Mouse (Mus musculus) urinary bladder, adult 18-20 months (tissue): Measurements from ENCODE around the gene Gm49336.

Source experiments
- DNase-seq, 2 experiments: peaks; one replicate each; pipeline ENCODE4 v3.0.0; 2022; ENCODE audit warnings: low spot score in 2 of 2, mixed read lengths in 2 of 2

The Gm49336 gene

DNA sequence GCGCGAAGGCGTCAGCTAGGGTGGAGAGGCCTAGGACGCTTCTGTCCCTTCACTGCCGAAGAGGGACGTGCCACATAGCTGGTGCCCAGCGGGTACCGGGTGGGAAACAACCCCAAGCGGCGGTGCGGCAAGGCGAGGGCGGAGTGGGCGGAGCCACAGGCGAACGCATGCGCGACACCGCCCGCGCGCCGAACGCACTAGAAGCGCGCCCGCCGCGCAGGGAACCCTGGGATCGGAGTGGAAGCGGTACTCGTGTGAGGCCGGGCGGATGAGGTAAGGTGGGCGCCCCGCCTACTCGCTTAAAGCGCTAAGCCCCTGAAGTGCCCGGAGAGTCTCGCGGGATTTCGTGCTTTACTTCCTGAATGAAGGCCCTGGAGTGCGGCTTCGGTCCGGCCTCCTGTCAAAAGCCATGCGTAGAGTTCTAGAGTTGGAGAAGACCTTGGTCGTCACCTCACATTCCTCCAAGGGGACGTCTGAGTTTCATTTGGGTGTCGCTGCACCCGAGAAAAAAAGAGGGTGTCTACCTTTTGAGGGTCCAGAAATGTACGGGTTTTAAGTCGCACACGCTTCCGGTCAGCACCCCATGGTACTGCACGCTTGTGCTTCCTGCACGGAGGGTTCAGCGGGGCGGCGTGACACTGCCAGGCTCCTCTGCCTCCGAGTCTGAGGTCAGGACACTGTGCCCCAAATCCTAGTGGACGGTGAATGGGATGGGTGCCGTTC, at the start of gene Gm49336, which contains the start of gene Nupl1:
Gene Gm49336, minus strand, starts transcription at position 227 of the 723 bp plus-strand sequence.
Gene Nupl1, minus strand, starts transcription at position 151 of the 723 bp plus-strand sequence.
- DNase-seq, result peak; percentile 87 to 96

DNA sequence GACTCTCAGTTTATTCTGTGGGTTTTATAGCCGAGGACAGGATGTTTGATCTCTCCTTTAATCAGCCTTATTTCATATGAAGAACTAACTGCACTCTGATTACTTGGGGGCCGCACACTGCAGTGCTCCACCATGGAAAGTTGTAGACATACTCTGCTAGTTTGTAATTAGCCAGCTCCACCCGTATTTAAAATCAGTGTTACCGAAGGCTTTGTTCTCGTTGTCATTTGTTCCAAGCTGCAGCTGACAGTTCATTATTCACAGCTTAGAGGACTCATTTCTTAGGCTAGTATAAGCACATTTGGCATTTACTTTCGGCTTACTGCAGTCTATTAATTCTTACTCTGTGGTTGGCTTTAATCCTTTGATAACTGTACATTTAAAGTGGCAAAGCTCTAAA, 49.7 kb upstream of the Gm49336 start:
- no peak for DNase-seq

DNA sequence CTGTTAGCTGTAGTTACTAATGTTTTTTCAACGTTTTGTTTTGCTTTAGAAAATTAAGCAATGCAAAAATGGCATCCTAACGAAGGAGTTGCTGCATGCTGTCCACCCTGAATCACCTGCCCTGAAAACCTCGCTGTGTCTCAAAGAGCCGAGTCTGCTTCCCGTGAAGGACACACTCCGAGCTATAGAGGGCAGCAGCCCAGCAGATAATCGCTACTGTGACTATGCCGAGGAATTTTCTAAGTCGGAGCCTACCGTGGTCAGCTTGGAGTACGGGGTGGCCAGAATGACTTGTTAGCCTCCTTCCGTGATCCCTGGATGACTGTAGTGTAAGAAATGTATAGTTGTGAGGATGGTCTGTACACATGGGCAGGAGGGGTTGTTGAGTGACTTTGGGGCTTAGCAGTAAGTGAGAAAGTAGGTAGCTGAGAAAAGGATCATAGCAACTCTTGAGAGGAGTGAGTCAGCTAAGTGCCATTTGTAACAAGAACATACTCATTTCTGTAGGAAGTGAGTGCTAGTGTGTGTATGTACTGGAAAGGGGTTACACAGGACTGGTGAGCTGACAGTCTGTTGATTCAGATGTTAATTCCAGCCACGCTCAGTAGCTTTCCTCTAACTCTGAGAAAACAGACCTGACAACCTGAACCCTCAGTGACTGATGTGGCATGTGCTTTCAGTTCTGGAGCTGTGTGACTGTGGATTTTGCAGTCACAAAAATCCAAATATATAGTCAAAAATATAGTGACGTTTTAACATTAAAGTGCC, 49.1 kb upstream of the Gm49336 start:
- DNase-seq, result no peak

DNA sequence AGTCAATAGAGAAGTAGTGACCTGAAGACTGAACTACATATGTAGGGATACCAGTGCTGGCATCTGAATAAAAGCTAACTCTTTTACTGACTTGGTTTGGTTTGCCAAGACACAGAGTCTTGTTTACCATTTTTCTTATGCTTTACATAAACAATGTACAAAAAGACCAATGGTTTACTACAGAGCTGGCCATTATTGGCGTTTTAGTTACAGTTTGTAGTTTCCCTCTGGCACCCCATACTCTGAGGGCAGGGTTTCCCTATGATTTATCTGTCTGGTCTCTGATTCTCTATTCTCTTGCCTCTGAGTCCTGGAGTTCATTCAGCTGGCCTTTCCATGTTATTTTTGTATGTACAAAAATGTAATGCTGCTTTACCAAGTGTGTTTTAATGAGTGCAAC, 44.2 kb upstream of the Gm49336 start:
- no peak for DNase-seq

DNA sequence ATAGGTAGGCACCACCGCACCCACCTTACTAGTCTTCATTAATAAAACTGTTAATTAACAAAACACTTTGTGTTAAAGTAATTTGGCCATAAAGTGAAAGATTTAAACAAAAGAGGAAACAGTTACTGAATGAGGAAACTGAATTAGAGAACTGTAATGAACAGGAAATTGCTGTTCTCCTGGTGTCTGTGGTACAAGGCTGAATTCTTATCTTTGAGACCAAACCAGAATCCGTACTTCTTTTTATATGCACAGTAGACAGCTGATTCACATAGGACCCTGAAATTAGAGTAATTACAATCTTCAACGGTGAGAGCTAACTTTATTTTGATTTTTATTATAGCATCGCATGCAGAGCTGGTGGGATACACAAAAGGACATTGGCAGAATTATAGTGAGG, 39.1 kb upstream of the Gm49336 start:
- DNase-seq, result no peak

DNA sequence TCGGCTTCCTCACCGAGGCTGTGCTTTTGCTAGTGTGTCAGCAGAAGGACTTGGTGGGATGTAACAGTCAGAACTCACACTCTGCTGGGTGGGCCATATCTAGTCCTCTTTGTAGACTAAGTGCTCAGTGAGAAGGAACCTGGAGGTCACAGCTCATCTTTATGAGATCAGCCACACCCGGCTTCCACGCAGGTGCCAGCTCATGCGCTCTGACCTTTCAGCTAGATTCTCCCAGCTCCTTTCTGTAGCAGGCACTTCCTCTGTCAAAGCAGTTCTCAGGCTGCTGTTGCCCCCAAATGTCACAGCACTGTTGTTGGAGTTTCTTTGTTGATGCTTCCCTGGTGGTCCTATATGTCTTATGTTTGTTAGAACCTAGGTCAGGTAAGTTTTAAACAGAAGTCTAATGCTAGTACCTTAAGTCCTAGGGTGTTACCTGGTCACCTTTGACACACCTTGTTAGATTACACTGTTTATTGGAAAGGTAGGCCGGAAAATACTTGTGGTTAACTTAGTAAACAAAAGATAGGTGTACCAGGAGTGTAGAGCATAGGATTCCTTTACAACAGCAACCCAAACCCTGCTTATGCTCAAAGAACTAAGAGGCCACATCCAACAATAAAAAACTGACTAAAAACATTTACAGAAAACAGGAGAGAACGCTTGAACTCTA, 35.0 kb upstream of the Gm49336 start:
- DNase-seq, result peak; percentile 43 to 47

DNA sequence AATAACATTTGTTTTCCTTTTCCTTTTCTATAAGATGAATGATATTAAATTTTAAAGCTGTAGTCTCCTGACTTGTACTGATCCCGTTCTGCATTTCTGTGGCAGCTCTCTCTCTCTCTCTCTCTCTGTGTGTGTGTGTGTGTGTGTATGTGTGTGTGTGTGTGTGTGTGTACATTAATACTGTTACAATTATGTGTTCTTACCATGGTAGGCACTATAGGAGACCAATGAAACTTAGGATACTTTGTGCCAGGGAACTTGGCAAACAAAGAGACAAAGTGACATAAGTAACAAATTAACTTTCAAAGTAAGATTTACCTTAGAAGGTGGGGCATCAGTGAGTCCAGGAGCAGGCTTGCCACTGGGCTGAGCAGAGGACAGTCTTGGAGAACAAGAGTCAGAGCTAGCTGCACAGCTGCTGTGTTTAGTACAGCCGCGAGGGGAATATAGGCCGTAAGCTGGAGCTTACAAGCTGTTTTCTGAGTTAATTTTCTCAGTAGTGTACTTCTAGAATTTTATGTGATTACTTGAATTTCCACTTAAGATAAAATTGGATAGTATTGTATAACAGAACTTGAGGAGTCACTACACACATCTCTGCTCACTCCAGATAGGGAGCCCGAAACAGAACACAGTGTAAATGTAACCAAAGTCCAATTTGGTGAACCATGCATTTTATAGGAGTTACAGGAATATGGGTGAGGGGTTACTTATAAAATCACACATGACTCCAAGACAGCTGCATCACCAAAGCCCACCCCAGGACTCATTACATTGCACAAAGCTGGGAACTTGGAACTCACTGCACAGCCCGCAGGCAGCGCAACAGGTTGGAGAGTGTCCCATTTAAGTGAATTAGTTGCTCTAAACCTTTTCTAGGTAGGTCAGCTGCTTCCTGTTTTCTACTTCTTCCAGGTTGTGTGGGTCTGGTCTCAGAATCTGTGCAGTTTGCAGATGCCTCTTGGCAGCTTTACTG, 24.3 kb upstream of the Gm49336 start:
- no peak for DNase-seq

DNA sequence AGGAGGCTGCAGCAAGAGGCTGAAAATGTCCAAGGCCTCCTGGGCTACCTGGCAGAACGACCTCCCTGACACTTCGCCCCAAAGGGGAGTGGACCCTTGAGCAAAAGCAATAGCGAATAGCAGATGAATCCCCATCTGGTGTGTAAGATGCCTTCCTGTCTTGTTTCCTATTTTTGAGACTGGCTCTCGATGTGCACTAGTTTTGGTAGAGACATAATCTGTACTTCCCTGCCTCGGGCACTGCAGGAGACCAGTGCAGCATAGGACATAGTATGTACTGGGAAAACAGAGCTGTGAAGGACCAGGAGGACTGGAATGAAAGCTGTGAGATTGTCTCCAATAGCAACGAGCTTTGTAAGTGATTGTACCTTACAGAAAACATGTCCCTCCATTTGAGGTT, 22.0 kb upstream of the Gm49336 start:
- no peak for DNase-seq

DNA sequence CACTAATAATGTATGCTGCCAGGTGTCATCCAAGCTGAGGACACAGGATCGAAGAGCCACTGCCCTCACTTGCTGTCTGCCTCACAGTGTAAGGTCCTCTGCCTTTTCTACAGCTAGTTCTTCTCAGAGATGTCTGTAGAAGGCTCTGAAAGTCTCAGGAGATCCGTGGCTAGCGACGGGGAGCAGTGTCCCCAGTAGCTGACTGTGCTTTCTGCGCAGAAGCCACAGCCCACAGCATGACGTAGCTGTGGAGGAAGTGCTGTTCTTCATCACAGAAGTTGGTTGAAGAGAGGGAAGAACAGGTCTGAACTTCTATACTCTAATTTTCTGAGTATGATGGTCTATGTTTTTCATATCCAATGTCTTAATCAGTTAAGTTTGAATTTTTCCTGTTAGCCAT, 18.0 kb upstream of the Gm49336 start:
- DNase-seq, result no peak

DNA sequence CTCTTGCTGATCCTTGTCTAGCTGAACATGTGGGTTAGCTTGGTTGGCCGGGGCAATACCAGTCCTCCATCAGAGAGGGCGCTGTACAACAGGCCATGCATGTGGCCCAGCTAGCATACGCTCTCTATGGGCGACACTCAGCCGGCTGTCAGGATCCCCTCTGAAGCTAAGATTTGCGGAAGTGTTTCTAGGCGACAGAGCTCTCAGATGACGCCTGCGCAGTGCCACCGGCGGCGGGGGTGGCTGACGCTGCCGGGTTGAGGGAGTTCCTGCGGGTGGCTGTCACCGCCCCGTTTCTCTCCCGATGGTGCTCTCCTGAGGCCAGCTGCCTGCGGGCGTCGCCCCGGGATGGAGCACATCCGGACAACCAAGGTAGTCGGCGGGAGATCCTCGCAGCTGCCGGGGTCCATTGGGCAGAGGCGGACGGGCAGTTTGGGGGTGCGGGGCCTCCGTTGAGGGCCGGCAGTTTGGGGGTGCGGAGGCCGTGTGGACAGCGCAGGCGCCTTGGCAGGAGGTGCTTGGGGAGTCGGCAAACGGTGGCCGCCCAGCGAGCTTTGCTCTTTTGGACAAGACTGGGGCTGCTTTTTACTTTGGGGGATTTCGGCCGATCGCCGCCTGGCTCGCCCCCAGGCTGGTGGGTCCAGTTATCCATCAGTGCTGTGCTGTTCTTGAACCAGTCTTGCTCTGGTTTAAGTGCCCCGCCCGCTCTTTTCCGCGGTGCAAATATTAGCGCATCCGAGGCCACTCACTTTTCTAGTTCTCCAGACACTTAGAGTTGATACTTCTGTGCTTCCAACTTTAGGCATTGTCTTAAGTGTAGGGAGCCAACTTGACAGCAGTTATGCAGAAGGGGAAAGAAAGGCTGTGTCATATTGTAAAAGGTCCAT, 13.9 kb upstream of the Gm49336 start, which contains the start of gene Mtmr6:
Gene Mtmr6, plus strand, starts transcription at position 239 of the 887 bp plus-strand sequence.
- DNase-seq, result peak; percentile 85 to 88

DNA sequence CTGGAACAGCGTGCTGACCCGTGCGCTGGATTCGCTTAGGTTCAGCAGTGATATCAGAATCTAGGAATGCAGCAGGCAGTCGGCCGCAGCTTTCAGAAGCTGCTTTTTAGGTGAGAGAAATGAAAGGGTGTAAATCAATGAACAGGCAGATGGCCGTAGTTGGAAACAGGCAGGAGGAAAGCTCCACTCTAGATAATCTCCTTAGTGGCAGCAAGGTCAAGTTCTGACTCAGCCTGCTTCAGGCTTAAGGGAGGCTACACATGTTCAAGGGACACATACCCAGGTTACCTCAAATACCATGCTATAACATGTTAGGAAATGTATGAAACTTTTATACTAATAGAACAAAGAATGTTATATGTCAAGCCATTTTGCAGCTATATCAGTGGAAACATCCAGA, 11.0 kb upstream of the Gm49336 start:
- no peak for DNase-seq

DNA sequence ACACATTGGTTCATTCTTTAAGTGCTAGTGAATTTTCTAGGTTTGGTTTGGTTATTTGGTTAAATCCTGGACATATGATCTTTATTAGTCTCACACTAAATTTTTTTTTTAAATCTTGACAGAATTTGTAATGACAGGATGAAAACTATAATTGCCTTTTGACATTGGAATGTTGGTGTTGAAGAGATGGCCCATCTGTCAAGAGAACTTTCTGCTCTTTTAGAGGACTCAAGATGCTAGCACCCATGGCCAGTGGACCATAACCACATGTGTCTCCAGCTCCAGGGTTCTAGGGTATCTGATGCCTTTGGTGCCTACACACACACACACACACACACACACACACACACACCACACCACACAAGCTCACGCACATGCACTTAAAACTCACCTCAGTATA, 6.5 kb upstream of the Gm49336 start:
- DNase-seq, result no peak

DNA sequence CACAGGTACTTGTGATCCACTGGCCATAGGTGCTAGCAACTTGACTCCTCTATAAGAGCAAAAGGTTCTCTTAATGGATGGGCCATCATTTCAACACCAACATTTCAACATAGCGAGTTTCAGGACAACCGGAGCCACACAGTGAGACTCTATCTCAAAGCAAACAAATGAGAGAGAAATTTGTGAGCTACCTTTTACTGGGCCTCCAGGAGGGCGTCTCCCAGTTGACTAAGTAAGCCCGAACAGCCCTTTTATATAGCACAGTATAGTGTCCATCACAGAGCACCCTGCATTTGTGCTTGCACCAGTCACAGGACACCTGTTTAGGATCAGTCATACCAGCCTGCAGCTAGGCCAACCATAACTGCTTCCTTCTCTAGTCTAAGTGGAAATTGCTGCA, 5.8 kb upstream of the Gm49336 start:
- no peak for DNase-seq

DNA sequence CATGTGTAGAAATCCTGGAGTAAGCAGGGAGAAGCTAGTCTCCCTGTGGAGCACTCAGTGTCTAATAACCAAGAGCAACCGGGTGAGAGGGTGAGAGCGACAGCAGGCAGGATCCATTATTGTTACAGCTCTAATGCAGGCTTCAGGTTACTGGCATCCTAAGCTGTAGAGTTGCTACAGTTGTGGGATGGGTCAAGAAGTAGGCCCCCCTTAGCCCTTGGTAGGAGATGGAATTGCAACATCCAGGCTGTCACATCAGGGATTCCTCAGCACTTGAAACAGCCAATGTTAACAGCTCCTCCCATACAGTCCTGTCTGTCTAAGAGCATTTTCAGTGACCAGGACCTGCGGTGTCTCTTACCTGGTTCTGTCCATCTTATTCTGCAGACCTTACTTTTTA, 5.0 kb upstream of the Gm49336 start:
- DNase-seq, result no peak

DNA sequence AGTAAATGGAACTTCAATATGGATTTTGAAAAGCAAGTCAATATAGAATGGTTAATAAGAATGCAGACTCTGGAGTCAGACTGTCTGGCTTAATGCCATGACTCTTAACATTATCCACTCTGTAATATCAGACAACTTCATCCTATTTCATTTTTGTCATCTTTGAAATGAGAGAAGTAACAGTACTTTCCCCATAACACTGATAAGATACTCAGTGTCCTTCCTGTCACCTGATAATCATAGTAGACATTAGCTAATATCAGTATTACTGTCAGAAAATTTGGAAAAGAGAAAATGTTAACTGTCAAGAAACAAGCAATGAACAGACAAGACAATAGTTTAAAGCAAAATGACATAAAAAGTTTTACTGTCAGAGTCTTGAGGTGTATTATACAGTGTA, 3.5 kb upstream of the Gm49336 start:
- DNase-seq, result no peak

DNA sequence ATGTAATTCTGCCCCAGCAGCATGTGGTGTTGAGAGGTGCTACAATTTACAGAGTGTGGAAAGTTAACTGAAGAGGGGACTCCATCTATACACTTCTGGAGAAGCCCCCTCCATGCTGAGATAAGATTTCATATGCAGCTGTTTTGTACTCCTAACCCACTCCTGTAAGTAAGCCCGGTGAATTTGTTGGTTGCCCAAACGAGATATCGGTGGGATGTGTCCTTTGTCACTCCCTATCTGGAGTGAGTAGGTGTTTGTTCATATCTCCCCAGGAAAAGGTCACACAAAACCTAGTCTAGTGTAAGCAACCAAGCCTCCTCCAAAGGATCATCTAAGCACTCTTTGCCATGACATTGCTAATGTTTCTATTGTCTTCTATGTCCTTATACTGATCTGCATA, 2.2 kb upstream of the Gm49336 start:
- no peak for DNase-seq

DNA sequence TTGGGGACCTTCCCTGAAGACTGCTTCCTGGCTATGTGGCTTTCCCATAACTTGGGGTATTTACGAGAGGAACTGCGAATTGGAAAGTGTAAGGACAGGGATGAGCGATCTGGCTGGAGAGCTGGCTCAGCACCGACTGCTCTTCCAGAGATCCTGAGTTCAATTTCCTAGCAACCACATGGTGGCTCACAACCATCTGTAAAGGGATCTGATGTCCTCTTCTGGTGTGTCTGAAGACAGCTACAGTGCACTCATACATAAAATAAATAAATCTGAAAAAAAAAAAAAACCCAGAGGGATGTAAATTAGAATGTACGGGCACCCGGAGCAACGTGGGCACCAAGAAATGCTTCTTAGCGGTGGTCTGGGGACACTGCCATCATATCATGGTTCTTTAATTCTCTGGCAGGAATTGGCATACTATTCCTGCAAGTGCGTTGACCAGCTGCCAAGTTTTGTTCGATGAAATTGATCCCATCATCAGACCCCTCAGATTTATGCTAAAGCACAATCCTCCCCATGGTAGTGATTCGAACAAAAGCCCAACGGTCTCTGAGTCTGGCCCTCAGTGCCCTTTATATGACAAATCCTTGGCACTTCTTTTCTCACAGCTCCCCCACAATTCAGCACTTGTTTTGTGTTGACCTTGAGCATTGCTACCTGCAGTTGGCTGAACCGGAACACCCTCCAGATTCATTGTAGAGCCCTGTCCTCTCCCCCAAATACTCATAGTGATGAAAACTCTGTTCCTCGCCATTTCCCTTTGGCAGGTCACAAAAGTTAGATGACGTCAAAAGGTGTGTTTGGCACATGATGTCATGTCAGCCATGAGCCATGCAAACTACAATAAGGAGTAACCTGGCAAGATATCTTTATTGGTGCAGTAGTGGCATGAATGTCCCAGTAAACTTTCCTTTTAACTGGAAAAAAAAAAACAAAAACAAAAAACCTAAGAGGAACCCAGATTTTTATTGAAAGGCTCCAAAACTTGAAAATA, 995 bp upstream of the Gm49336 start:
- DNase-seq, result no peak

DNA sequence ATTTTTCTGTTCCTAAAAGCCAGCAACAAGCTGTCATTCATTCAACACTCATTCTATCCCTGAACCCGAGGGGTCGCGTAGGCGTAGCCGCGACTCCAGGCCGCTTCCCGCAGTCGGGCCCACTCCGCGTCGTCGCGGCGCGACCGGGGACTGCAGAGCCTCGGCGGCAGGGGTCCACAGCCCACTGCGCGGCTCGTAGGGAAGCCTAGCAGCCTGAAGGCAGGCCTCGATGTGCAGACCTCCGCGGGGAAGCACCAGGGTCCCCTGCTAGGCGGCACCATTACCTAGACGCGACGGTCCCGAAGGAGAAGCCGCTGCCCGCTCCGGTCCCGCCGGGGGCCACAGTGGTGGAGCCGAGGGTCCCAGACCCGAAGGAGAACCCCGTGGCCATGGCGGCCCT, 428 bp downstream of the Gm49336 start:
- no peak for DNase-seq

DNA sequence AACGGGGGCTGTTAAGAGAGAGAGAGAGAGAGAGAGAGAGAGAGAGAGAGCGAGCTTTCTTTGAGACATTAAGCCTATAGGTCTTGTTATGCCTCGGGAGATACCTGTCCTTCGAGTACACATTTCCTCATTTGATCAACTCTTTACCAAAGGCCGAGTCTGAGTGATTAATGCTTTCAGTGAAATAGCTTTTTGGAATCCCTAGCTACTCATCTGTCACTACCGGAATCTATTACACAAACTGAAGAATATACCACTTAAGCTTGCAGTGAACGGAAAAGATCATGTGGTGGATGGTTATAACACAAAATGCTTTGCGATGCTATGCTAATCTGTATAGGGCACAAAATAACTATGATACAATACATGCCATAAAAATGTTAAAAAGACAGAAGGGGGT, 941 bp downstream of the Gm49336 start:
- DNase-seq, result no peak
